Mouse (Mus musculus): ENCODE results near the gene Stox2. TPM values are rescaled to one million over a fixed set of nuclear protein-coding genes. Genes with fewer than 3 reads are reported as not detected.

The Stox2 gene
- total and polyA plus RNA-seq, 2 experiments from 2014 or later = 39.9 to 85.6 TPM

DNA sequence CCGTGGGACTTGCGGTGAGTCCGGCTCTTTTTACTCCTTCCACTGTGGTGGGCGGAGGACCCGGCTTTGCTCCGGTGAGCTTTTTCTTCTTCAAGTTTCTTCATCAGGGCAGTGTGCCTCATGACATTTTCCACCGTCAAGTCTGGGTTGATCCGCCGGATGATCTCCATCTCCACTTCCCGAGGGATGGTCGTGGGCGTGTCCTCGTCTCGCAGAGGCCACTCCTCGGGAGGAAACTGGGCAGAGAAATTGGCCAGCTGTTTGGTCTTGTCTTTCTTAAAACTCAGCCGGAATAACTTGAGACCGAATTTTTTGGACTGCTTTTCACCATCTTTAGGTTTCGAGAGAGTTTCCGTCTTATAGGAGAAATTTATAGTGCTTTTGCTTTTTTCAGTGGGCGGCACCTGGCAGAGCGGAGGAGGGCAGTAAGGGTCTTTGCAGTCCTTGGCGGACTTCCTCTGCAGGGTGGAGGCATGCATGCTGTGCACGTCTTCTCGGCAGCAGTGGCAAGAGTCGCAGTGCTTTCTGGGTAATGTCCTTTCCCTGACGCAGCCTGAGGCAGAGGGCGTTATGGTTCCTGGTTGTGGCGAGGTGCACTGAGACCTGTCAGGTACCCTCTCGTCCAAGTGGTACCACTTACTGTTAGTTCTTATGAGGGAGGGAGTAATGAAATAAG lies 252.7 kb downstream of the Stox2 start:
- Histone ChIP-seq H3K4me2 (ENCODE audit: low read depth) (no peak overlapping the region), H3K9me3 (ENCODE audit: low read length) (no peaks in the 10 kb centered on the region; the same call in 1 of the 2 replicates), H3K27ac (ENCODE audit: low read depth, low read length) (no peak overlapping the region), H3K36me3 (ENCODE audit: insufficient read depth) (peaks cover 40% of the 10 kb centered on the region), H3K4me3 (ENCODE audit: low read depth, low read length) (no peak overlapping the region), H3K27me3 (ENCODE audit: insufficient read depth, low read length) (no peaks in the 10 kb centered on the region), H3K4me1 (ENCODE audit: insufficient read depth) (no peaks in the 10 kb centered on the region), H3K9ac (no peak overlapping the region)
- WGBS = 96% methylated on average over 29 of the region's 29 CpGs
- DNase-seq = no peak
- no peak for ATAC-seq
- no peak for TF ChIP-seq CTCF (IDR thresholded peaks at IDR 0.05; ENCODE audit: low read depth)

DNA sequence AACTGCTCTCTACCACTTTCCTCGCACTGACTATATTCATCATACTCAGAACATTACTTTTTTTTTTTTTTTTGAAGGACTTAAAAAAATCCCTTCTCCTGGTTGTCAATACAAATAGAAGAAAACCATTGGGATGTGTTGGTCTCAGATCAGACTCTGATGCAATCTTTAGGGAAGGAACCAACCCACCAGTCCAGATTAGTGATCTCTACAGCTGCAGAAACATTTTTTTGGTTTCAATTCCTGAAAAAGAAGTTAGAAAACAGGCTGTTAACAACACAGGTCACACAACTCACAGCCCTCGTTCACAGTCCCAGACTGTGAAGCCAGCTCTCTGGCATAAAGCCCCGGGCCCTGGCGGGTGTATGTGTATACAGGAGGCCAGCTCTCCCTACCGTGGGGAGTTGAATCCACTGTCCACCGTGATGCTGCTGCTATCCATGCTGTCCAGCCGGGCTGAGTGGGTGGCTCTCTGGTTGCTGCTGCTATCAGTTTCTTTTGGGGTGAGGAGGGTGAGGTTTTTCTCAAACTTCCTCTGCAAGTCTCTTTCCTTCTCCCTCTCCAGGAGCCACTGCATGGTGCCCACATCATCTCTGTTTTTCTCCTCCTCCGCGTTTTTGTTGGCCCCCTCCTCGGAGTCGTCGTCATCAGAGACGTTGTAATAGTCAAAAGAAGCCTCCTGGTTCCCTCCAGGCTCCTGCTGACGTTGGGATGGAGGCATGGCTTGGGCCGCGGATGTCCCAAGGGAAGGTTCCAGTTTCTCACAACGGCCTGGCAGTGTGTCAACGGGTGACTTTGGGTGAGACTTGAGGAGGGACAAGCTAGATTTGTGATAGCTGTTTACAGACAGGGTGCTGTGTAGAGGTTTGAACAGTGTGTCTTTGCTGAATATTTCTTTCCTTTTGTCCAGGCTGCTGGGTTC lies 254.5 kb downstream of the Stox2 start:
- Histone ChIP-seq H3K9me3 (ENCODE audit: low read length) (no peaks in the 10 kb centered on the region; the same call in 1 of the 2 replicates), H3K4me2 (ENCODE audit: low read depth) (no peak overlapping the region), H3K9ac (no peak overlapping the region), H3K27ac (ENCODE audit: low read depth, low read length) (no peak overlapping the region), H3K4me3 (ENCODE audit: low read depth, low read length) (no peak overlapping the region), H3K27me3 (ENCODE audit: insufficient read depth, low read length) (no peaks in the 10 kb centered on the region), H3K4me1 (ENCODE audit: insufficient read depth) (no peaks in the 10 kb centered on the region), H3K36me3 (ENCODE audit: insufficient read depth) (peaks cover 43% of the 10 kb centered on the region)
- TF ChIP-seq CTCF (IDR thresholded peaks at IDR 0.05; ENCODE audit: low read depth) = no peak
- ATAC-seq (no peak), DNase-seq (no peak)
- 94% methylated on average over 18 of the region's 18 CpGs for WGBS

DNA sequence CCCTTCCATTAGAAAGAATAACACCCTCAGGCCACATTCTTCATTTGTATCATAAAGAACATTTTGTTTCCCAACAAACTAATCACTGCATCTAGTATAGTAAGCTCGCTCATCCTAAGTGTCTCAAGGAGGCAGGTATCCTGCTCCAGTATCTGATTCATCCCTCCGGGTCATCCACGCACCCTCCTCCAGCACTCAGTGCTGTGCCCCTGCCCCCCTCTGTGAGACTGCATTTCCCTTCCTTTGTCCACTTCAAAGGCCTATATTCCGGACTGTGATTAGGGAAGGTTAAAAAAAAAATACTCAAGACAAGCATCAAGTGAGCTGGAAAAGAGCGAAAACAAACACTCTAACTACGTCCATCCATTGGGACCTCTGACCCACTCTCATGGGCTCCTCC lies 260.8 kb downstream of the Stox2 start:
- H3K4me3 ChIP-seq (ENCODE audit: low read depth, low read length) = no peak overlapping the region
- H3K27me3 ChIP-seq (ENCODE audit: insufficient read depth, low read length) = no peaks in the 10 kb centered on the region
- peaks cover 22% of the 10 kb centered on the region for H3K36me3 ChIP-seq (ENCODE audit: insufficient read depth)
- ATAC-seq = no peak
- no peak for DNase-seq
- H3K4me1 ChIP-seq (ENCODE audit: insufficient read depth) = no peaks in the 10 kb centered on the region
- TF ChIP-seq CTCF (IDR thresholded peaks at IDR 0.05; ENCODE audit: low read depth) = no peak
- H3K27ac ChIP-seq (ENCODE audit: low read depth, low read length) = no peak overlapping the region
- H3K9me3 ChIP-seq (ENCODE audit: low read length) = no peaks in the 10 kb centered on the region
- 45% methylated on average over 6 of the region's 6 CpGs for whole genome bisulfite sequencing
- H3K9ac ChIP-seq = no peak overlapping the region
- H3K4me2 ChIP-seq (ENCODE audit: low read depth) = no peak overlapping the region

DNA sequence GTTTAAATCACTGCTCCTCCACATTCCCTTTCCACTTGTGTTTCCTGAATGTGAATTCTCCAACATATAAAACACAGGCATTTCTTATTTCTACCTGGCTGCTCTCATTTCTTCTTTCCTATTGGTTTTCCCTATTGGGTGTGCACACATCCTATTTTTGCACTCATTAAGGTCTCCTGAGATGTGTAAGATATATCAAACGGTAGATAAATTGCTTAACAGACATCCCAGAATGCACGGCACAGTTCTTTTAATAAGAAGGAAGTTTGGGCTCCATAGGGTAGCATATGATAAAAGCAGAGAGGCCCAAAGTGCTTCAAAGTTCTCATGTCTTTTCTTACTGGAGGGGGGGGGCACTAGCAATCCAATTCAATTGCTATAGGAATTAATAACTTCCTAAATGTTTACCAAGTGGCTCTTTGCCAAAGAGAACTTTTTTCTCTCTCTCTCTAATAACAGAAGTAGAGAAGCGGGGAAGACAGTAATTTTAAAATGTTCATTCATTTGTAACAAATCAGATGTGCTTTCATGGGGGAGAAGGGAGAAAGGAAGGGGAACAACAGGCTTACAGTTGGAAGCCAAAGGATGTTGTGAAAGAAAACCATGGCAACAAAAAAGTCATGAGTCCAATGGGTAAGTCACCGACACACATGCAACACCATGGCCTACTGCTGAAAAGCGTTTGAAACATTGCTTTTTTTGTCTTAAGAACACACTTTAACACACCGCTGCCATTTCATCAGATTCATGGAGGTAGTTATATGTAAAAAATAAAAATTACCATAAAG lies 263.2 kb downstream of the Stox2 start:
- no peak for TF ChIP-seq CTCF (IDR thresholded peaks at IDR 0.05; ENCODE audit: low read depth)
- H3K27me3 ChIP-seq (ENCODE audit: insufficient read depth, low read length) = no peaks in the 10 kb centered on the region
- H3K4me1 ChIP-seq (ENCODE audit: insufficient read depth) = no peaks in the 10 kb centered on the region
- 77% methylated on average over 6 of the region's 6 CpGs for WGBS
- no peaks in the 10 kb centered on the region for H3K9me3 ChIP-seq (ENCODE audit: low read length)
- no peak overlapping the region for H3K27ac ChIP-seq (ENCODE audit: low read depth, low read length)
- no peak overlapping the region for H3K4me3 ChIP-seq (ENCODE audit: low read depth, low read length)
- H3K4me2 ChIP-seq (ENCODE audit: low read depth) = no peak overlapping the region
- no peak for DNase-seq
- no peak overlapping the region for H3K9ac ChIP-seq
- peaks cover 18% of the 10 kb centered on the region for H3K36me3 ChIP-seq (ENCODE audit: insufficient read depth)
- ATAC-seq = no peak

DNA sequence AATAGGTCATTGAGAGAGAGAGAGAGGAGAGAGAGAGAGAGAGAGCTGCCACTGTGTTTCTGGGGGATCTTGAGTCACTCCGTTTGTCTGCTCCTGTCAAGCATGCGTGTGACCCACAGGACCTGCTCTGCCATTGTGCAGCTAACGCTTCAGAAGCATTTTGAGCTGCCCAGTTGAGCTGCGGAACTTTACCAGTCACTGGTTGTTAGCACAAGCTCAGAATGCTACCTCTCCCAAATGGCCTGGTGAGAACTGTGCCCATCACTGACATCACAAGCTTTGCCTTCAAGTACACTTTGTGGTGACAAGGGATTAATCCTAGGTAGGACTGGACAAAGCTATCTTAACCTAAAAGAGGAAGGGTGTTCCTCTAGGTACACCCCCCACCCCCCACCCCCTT lies 263.9 kb downstream of the Stox2 start:
- Histone ChIP-seq H3K9me3 (ENCODE audit: low read length) (no peaks in the 10 kb centered on the region), H3K4me2 (ENCODE audit: low read depth) (no peak overlapping the region), H3K36me3 (ENCODE audit: insufficient read depth) (peaks cover 18% of the 10 kb centered on the region), H3K27me3 (ENCODE audit: insufficient read depth, low read length) (no peaks in the 10 kb centered on the region), H3K4me1 (ENCODE audit: insufficient read depth) (no peaks in the 10 kb centered on the region), H3K4me3 (ENCODE audit: low read depth, low read length) (no peak overlapping the region), H3K9ac (no peak overlapping the region), H3K27ac (ENCODE audit: low read depth, low read length) (no peak overlapping the region)
- TF ChIP-seq CTCF (IDR thresholded peaks at IDR 0.05; ENCODE audit: low read depth) = no peak
- no peak for DNase-seq
- 83% methylated on average over 4 of the region's 4 CpGs for WGBS
- ATAC-seq = no peak

DNA sequence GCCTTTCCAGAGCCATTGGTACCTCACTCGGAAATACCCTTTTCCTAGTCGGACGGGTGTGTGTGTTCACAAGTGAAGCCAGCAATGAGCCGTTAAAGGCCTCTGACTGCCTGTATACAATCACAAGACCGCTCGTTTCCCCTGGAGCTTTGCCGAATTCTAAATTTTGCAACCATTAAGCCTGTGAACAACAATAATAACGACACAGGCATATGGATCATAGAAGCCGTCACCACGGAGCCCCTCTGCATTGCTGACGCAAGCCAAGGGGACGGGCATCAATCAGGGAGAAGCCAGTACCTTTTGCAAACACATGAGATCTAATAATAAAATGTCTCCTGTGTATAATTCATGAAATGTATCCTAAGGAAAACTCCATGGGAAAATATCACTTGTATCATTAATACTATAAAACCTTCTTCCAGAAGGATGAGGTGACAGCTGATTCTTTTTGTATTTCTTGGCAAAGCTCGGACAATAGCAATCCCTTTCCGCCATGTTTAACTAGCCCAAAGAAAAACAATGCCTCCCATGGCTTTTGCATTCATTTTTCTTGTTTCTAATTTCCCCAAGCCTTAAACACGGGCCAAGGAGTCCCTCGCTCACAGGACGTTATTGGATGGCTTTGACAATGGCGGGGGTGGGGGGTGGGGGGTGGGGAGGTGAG lies 265.0 kb downstream of the Stox2 start:
- no peak overlapping the region for H3K4me3 ChIP-seq (ENCODE audit: low read depth, low read length)
- no peaks in the 10 kb centered on the region for H3K27me3 ChIP-seq (ENCODE audit: insufficient read depth, low read length)
- ATAC-seq (no peak), DNase-seq (no peak)
- no peak overlapping the region for H3K4me2 ChIP-seq (ENCODE audit: low read depth)
- TF ChIP-seq CTCF (IDR thresholded peaks at IDR 0.05; ENCODE audit: low read depth) = no peak
- no peak overlapping the region for H3K9ac ChIP-seq
- H3K4me1 ChIP-seq (ENCODE audit: insufficient read depth) = no peaks in the 10 kb centered on the region
- no peak overlapping the region for H3K27ac ChIP-seq (ENCODE audit: low read depth, low read length)
- WGBS = 59% methylated on average over 18 of the region's 18 CpGs
- no peaks in the 10 kb centered on the region for H3K9me3 ChIP-seq (ENCODE audit: low read length)
- H3K36me3 ChIP-seq (ENCODE audit: insufficient read depth) = peaks cover 13% of the 10 kb centered on the region
